Mouse (Mus musculus) CH12.LX (cell line): ENCODE measurements around the gene Olfr1412. TPM values are rescaled to one million over a fixed set of nuclear protein-coding genes. Genes with fewer than 3 reads are reported as not detected.

Experiments used
- DNase-seq: peaks from one replicate; pipeline ENCODE4 v3.0.0-alpha.2; 2013; ENCODE audit errors: extremely low read depth
- H3K27ac ChIP-seq: 2 replicates; pipeline ENCODE4 v1.5.1; 2012; ENCODE audit warnings: low read depth, mild to moderate bottlenecking, control low read depth, moderate library complexity; ENCODE audit not compliant: insufficient read depth
- H3K27me3 ChIP-seq: replicated peaks from 2 replicates; pipeline ENCODE3; 2012; ENCODE audit warnings: inconsistent platforms
- H3K36me3 ChIP-seq, 2 experiments: replicated peaks in 1 of 2; 2 replicates each; pipeline versions ENCODE3 to v1.6.1; 2012; ENCODE audit warnings: inconsistent platforms in 1 of 2, low read length in 1 of 2, mild to moderate bottlenecking in 1 of 2, mixed read lengths in 1 of 2, moderate library complexity in 1 of 2; ENCODE audit not compliant: control insufficient read depth in 1 of 2, insufficient read depth in 1 of 2
- H3K4me1 ChIP-seq, 2 experiments: 2 replicates each; pipeline ENCODE4 v1.6.1; 2012; ENCODE audit warnings: inconsistent platforms in 1 of 2, moderate library complexity in 1 of 2; ENCODE audit not compliant: insufficient read depth in 2 of 2, control insufficient read depth in 1 of 2
- H3K4me2 ChIP-seq: 2 replicates; pipeline ENCODE4 v1.6.1; 2012; ENCODE audit warnings: low read depth, mild to moderate bottlenecking, control low read depth; ENCODE audit not compliant: poor library complexity, insufficient read depth, severe bottlenecking
- H3K4me3 ChIP-seq, 3 experiments: fragments of 150-350 bp in 1 of 3; sonication (generic) in 1 of 3; replicated peaks in 1 of 3; 2 replicates each; pipeline versions ENCODE3 to v1.5.1; 2011 to 2012; ENCODE audit warnings: low read depth in 2 of 3, low read length in 2 of 3, mild to moderate bottlenecking in 2 of 3, moderate library complexity in 2 of 3, control low read depth in 1 of 3, improper control_type of control experiment in 1 of 3, inconsistent platforms in 1 of 3, mixed read lengths in 1 of 3; ENCODE audit not compliant: poor library complexity in 1 of 3
- H3K79me2 ChIP-seq: replicated peaks from 2 replicates; pipeline ENCODE4 v1.6.1; 2012; ENCODE audit warnings: mild to moderate bottlenecking, moderate library complexity; ENCODE audit not compliant: control insufficient read depth, poor library complexity, insufficient read depth, severe bottlenecking; ENCODE audit errors: extremely low read depth
- H3K9ac ChIP-seq: 2 replicates; pipeline ENCODE4 v1.6.1; 2012; ENCODE audit warnings: low read depth, mild to moderate bottlenecking, control low read depth, moderate library complexity; ENCODE audit not compliant: insufficient read depth
- H3K9me3 ChIP-seq: replicated peaks from 2 replicates; pipeline ENCODE3; 2012; ENCODE audit warnings: low read length, inconsistent platforms, mixed read lengths
- CTCF ChIP-seq, 2 experiments: IDR thresholded peaks in 1 of 2; conservative IDR thresholded peaks in 1 of 2; 2 replicates each; pipeline ENCODE4 v1.5.1; 2011 to 2012; ENCODE audit warnings: low read depth in 2 of 2, low read length in 2 of 2, improper control_type of control experiment in 1 of 2, inconsistent platforms in 1 of 2, mild to moderate bottlenecking in 1 of 2, moderate library complexity in 1 of 2
- ETS1 ChIP-seq: conservative IDR thresholded peaks from 2 replicates; pipeline ENCODE4 v1.6.1; 2012; ENCODE audit warnings: low read depth, mild to moderate bottlenecking, inconsistent platforms, low read length, improper control_type of control experiment, moderate library complexity
- GABPA ChIP-seq: IDR thresholded peaks from 2 replicates; pipeline ENCODE4 v1.6.1; 2012; ENCODE audit warnings: low read depth, low read length, improper control_type of control experiment, inconsistent platforms; ENCODE audit not compliant: insufficient replicate concordance
- IRF4 ChIP-seq: IDR thresholded peaks from 2 replicates; pipeline ENCODE4 v1.6.1; 2014; ENCODE audit warnings: low read depth, mild to moderate bottlenecking, inconsistent platforms, low read length, improper control_type of control experiment
- JUND ChIP-seq: conservative IDR thresholded peaks from 2 replicates; pipeline ENCODE4 v1.6.1; 2011; ENCODE audit warnings: low read depth, low read length, improper control_type of control experiment
- MAFK ChIP-seq: IDR thresholded peaks from 2 replicates; pipeline ENCODE4 v1.6.1; 2011; ENCODE audit warnings: low read length, improper control_type of control experiment; ENCODE audit not compliant: insufficient replicate concordance
- MAX ChIP-seq: IDR thresholded peaks from 2 replicates; pipeline ENCODE4 v1.6.1; 2011; ENCODE audit warnings: low read length, improper control_type of control experiment
- MAZ ChIP-seq: IDR thresholded peaks from 2 replicates; pipeline ENCODE4 v1.6.1; 2012; ENCODE audit warnings: low read depth, mild to moderate bottlenecking, inconsistent platforms, low read length, improper control_type of control experiment, moderate library complexity
- MXI1 ChIP-seq: IDR thresholded peaks from 2 replicates; pipeline ENCODE4 v1.6.1; 2011; ENCODE audit warnings: mild to moderate bottlenecking, low read depth, low read length, improper control_type of control experiment
- NELFE ChIP-seq: IDR thresholded peaks from 2 replicates; pipeline ENCODE4 v1.6.1; 2011; ENCODE audit warnings: low read depth, low read length, improper control_type of control experiment
- POLR2AphosphoS2 ChIP-seq: IDR thresholded peaks from 2 replicates; pipeline ENCODE4 v1.6.1; 2011; ENCODE audit warnings: low read depth, low read length, improper control_type of control experiment
- RAD21 ChIP-seq: IDR thresholded peaks from 2 replicates; pipeline ENCODE4 v1.6.1; 2011; ENCODE audit warnings: low read depth, mild to moderate bottlenecking, low read length, improper control_type of control experiment, moderate library complexity
- RCOR1 ChIP-seq: conservative IDR thresholded peaks from 2 replicates; pipeline ENCODE4 v1.6.1; 2012; ENCODE audit warnings: low read depth, mild to moderate bottlenecking, inconsistent platforms, low read length, improper control_type of control experiment
- SIN3A ChIP-seq: IDR thresholded peaks from 2 replicates; pipeline ENCODE4 v1.6.1; 2012; ENCODE audit warnings: low read length, improper control_type of control experiment, inconsistent platforms
- SMC3 ChIP-seq: IDR thresholded peaks from 2 replicates; pipeline ENCODE4 v1.6.1; 2011; ENCODE audit warnings: low read depth, low read length, improper control_type of control experiment
- USF1 ChIP-seq: IDR thresholded peaks from 2 replicates; pipeline ENCODE4 v1.6.1; 2014; ENCODE audit warnings: low read depth, mild to moderate bottlenecking, inconsistent platforms, low read length, improper control_type of control experiment
- ZC3H11A ChIP-seq: IDR thresholded peaks from 2 replicates; pipeline ENCODE4 v1.6.1; 2012; ENCODE audit warnings: low read depth, mild to moderate bottlenecking, inconsistent platforms, low read length, improper control_type of control experiment
- ZMIZ1 ChIP-seq: IDR thresholded peaks from 2 replicates; pipeline ENCODE4 v1.6.1; 2012; ENCODE audit warnings: low read depth, mild to moderate bottlenecking, inconsistent platforms, low read length, improper control_type of control experiment
- ZNF384 ChIP-seq: IDR thresholded peaks from 2 replicates; pipeline ENCODE4 v1.6.1; 2012; ENCODE audit warnings: low read depth, low read length, improper control_type of control experiment, inconsistent platforms
- dilution Hi-C: fragments of 300-500 bp; cut with MboI; formaldehyde crosslinking; loops from 2 replicates; pipeline ENCODE4 v1.14.3; 2020; ENCODE audit warnings: low sequenced_read_pairs; ENCODE audit not compliant: extremely low pct_unique_long_range_greater_than_20kb, extremely low pct_ligation_motif_present
- in situ Hi-C: fragments of 300-500 bp; cut with MboI; formaldehyde crosslinking; loops from 3 replicates; pipeline ENCODE4 v1.14.3; 2019; ENCODE audit warnings: low sequenced_read_pairs, low pct_ligation_motif_present, low pct_unique_long_range_greater_than_20kb, mixed read lengths
- polyA plus RNA-seq: library from polyadenylated mRNA; unstranded; fragments of >175 nt; gene quantifications from 2 replicates; pipeline ENCODE4 v1.2.1, GENCODE M21; 2012; ENCODE audit warnings: low read depth; ENCODE audit not compliant: insufficient read length
- total RNA-seq, 2 experiments: library from RNA; depleted of rRNA; stranded (reverse); fragments of 300-350 nt in 1 of 2; fragments of >200 nt in 1 of 2; gene quantifications; 2 replicates each; pipeline ENCODE4 v1.2.3; 2012 to 2014

Gene Olfr1412
- total and polyA plus RNA-seq, 3 experiments, result not detected

DNA sequence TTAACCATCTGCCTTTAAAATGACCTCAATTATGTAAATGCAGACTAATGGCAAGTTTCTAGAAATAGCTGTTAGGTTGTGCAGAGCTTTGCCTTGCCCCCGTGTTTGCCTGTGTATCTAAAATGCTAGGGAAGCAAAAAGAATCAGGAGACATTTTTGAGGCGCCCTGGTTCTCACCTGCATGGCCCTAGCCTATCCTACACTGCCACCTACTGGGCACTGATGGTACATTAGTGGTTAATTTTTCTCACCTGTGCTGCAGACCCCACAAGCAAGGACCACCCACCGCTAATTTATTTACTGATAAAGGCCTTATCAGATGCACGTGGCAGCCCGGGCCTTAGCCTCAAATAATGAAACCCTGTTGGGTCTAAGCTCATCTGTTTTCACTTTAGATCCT lies 25.4 kb downstream of the Olfr1412 start:
- Histone ChIP-seq H3K4me3 (no peak overlapping the region), H3K36me3 (no peaks in the 10 kb centered on the region), H3K4me2 (no peak overlapping the region), H3K27me3 (peaks cover 69% of the 10 kb centered on the region), H3K79me2 (no peaks in the 10 kb centered on the region), H3K9me3 (peaks cover 6% of the 10 kb centered on the region), H3K9ac (no peak overlapping the region), H3K27ac (no peak overlapping the region), H3K4me1 (peaks cover 0 to 2% of the 10 kb centered on the region in 2 experiments; a peak in 1 of 4 replicates)
- DNase-seq, result peak; percentile 52
- peak; percentile 78 for TF ChIP-seq SMC3
- TF ChIP-seq MAFK, result 0 out of 2 replicates have a peak, but pooled peaks have one; percentile 27
- TF ChIP-seq GABPA, result no peak
- TF ChIP-seq ETS1, result no peak
- TF ChIP-seq MAZ, result no peak
- peak; percentile 94 for TF ChIP-seq RAD21
- peak; percentile 26; the same call in 1 of the 2 replicates for TF ChIP-seq IRF4
- TF ChIP-seq ZNF384, result peak; percentile 76
- TF ChIP-seq ZC3H11A, result peak; percentile 46; the same call in 1 of the 2 replicates
- peak; percentile 82 to 90 for TF ChIP-seq CTCF (conservative IDR thresholded peaks at IDR 0.05 in 1 of 2, IDR thresholded peaks at IDR 0.05 in 1 of 2; ENCODE audit: low read depth in 2 of 2, low read length in 2 of 2)
- in situ Hi-C loops, result loop anchor here (5.0 kb wide), 1 partner anchor 94 kb away; the partner anchor contains the start of gene Olfr1414
- dilution Hi-C loops, result no loop called here

DNA sequence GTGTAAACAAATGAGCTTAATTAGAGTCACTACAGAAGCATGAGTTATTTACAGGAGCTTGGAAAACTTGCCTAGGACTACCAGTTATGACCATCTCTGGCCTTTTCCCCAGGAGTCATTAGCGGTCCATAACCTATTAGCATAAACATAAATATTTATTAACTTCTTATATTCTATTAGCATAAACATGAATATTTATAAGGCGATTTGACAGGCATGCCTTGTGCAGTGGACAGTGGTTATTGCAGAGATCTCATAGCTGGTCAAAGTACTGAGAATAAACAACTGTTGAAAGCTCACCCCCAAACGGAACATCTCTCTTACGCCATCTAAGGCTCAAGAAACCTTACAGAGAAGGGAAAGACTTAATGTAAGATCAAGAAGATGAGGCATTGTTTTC lies 27.6 kb downstream of the Olfr1412 start:
- Histone ChIP-seq H3K4me3 (no peak overlapping the region), H3K27ac (no peak overlapping the region), H3K9me3 (peaks cover 6% of the 10 kb centered on the region), H3K27me3 (peaks cover 67% of the 10 kb centered on the region), H3K79me2 (no peaks in the 10 kb centered on the region), H3K4me1 (no peaks in the 10 kb centered on the region), H3K36me3 (no peaks in the 10 kb centered on the region), H3K9ac (no peak overlapping the region), H3K4me2 (0 out of 2 replicates have a peak overlapping the region, but pooled peaks have one; percentile 18)
- no peak for TF ChIP-seq CTCF (conservative IDR thresholded peaks at IDR 0.05 in 1 of 2, IDR thresholded peaks at IDR 0.05 in 1 of 2; ENCODE audit: low read depth in 2 of 2, low read length in 2 of 2)
- no peak for TF ChIP-seq MAX
- TF ChIP-seq NELFE, result no peak
- no peak for TF ChIP-seq RCOR1
- TF ChIP-seq POLR2AphosphoS2, result no peak
- no peak for TF ChIP-seq ZNF384
- TF ChIP-seq SMC3, result no peak
- no peak for TF ChIP-seq USF1
- no peak for TF ChIP-seq RAD21
- TF ChIP-seq JUND, result no peak
- TF ChIP-seq MXI1, result no peak
- TF ChIP-seq ZMIZ1, result no peak
- TF ChIP-seq SIN3A, result no peak
- in situ Hi-C loops (loop anchor here (5.0 kb wide), 1 partner anchor 96 kb away; the partner anchor contains the start of gene Olfr1414), dilution Hi-C loops (no loop called here)
- DNase-seq, result no peak
